ENCODE assay signal across 15 mouse cellular contexts in genomic region chr6:87258976-87259375, GRCm38 (mm10).
A peak's percentile ranks its signal among the peaks of the same experiment; 100 is the strongest.
DNase-seq lines count a peak whose midpoint lies in the region; ATAC-seq and TF ChIP-seq lines count a peak whose summit lies in the region.
"Had no signal": no experiment of that assay in that cellular context is flagged by ENCODE, and none has a peak within 500 bp of the region (broad histone marks: within the 10 kb centered on the region; RNA-seq: fewer than 3 reads in every experiment).

No protein-coding gene starts in this region.

- H3K27me3 ChIP-seq in forebrain, embryonic 15.5 days, result no peaks in the 10 kb centered on the region
- peaks cover 13% of the 10 kb centered on the region for H3K27me3 ChIP-seq in forebrain, embryonic 10.5 days (ENCODE audit: poor library complexity, severe bottlenecking)
- H3K27me3 ChIP-seq in lung, embryonic 16.5 days (ENCODE audit: control insufficient read depth, insufficient read depth, low read depth, low read length), result no peaks in the 10 kb centered on the region
- H3K27me3 ChIP-seq: hindbrain, embryonic 13.5 days; midbrain, embryonic 15.5 days had no signal

- 29% methylated on average over 5 of the region's 5 CpGs for WGBS in forebrain, embryonic 15.5 days
- 73% methylated on average over 5 of the region's 5 CpGs for WGBS in forebrain, embryonic 10.5 days
- 59% methylated on average over 5 of the region's 5 CpGs for WGBS in lung, embryonic 16.5 days

- no peaks in the 10 kb centered on the region for H3K36me3 ChIP-seq in forebrain, embryonic 15.5 days
- peaks cover 2% of the 10 kb centered on the region for H3K36me3 ChIP-seq in forebrain, embryonic 10.5 days (replicated peaks)
- H3K36me3 ChIP-seq in lung, embryonic 16.5 days (ENCODE audit: control insufficient read depth, insufficient read depth, low read length), result no peaks in the 10 kb centered on the region; the same call in 1 of the 2 replicates
- H3K36me3 ChIP-seq: hindbrain, embryonic 13.5 days; liver, embryonic 13.5 days; midbrain, embryonic 15.5 days had no signal

- H3K4me3 ChIP-seq in forebrain, embryonic 15.5 days, result no peak overlapping the region
- H3K4me3 ChIP-seq in forebrain, embryonic 10.5 days, result no peak overlapping the region
- no peak overlapping the region for H3K4me3 ChIP-seq in left cerebral cortex, adult 2 months
- H3K4me3 ChIP-seq in lung, embryonic 16.5 days (ENCODE audit: low read length), result no peak overlapping the region
- H3K4me3 ChIP-seq in gastrocnemius, adult 2 months, result no peak overlapping the region
- H3K4me3 ChIP-seq: hindbrain, embryonic 13.5 days; liver, embryonic 13.5 days; midbrain, embryonic 15.5 days had no signal

- H3K27ac ChIP-seq in forebrain, embryonic 15.5 days (replicated peaks), result peak overlapping the region; percentile 67; the same call in 1 of the 2 replicates
- H3K27ac ChIP-seq in forebrain, embryonic 10.5 days, result no peak overlapping the region
- peak overlapping the region; percentile 73 for H3K27ac ChIP-seq in left cerebral cortex, adult 2 months
- H3K27ac ChIP-seq in lung, embryonic 16.5 days (ENCODE audit: low read length), result peak overlapping the region; percentile 77; the same call in 1 of the 2 replicates
- no peak overlapping the region for H3K27ac ChIP-seq in gastrocnemius, adult 2 months
- H3K27ac ChIP-seq: hindbrain, embryonic 13.5 days; liver, embryonic 13.5 days; midbrain, embryonic 15.5 days had no signal

- intact Hi-C loops in left cerebral cortex, adult 2 months (cut with DNase I), result loop anchor here (5.0 kb wide), 2 partner anchors 63 to 92 kb away; no protein-coding TSS in a partner anchor
- intact Hi-C loops in left cerebral cortex, postnatal 10 days (cut with DNase I), result no loop called here
- intact Hi-C loops in gastrocnemius, adult 2 months (cut with DNase I), result no loop called here

- no peak overlapping the region for H3K4me2 ChIP-seq in forebrain, embryonic 15.5 days (replicated peaks)
- H3K4me2 ChIP-seq in lung, embryonic 16.5 days (ENCODE audit: low read depth, low read length), result no peak overlapping the region
- H3K4me2 ChIP-seq: hindbrain, embryonic 13.5 days; liver, embryonic 13.5 days; midbrain, embryonic 15.5 days had no signal

- DNase-seq in forebrain, embryonic 10.5 days (ENCODE audit: extremely low spot score, low spot score), result no peak
- DNase-seq in left cerebral cortex, adult 2 months (ENCODE audit: extremely low spot score in 1 of 2, low spot score in 2 of 2), result no peak
- DNase-seq in left cerebral cortex, postnatal 10 days (ENCODE audit: extremely low spot score in 1 of 2, low spot score in 2 of 2), result no peak
- DNase-seq in Muller cell, postnatal 12 days (ENCODE audit: inconsistent ontology term), result peak; percentile 86
- DNase-seq in embryo, embryonic 11 days, result no peak
- DNase-seq in gastrocnemius, adult 2 months, result no peak
- DNase-seq: adrenal gland, postnatal 14 days; cerebellum, adult 18-20 months; liver, embryonic 13.5 days; right cerebral cortex, postnatal 4 days had no signal

- H3K4me1 ChIP-seq in forebrain, embryonic 15.5 days, result peaks cover 20% of the 10 kb centered on the region
- H3K4me1 ChIP-seq in forebrain, embryonic 10.5 days, result peaks cover 36% of the 10 kb centered on the region
- H3K4me1 ChIP-seq in lung, embryonic 16.5 days (replicated peaks; ENCODE audit: control insufficient read depth, insufficient read depth, low read length), result peaks cover 16% of the 10 kb centered on the region
- H3K4me1 ChIP-seq: liver, embryonic 13.5 days; midbrain, embryonic 15.5 days had no signal

- no peak for TF ChIP-seq CTCF in left cerebral cortex, adult 2 months (IDR thresholded peaks at IDR 0.05)
- no peak for TF ChIP-seq CTCF in gastrocnemius, adult 2 months (IDR thresholded peaks at IDR 0.05)

- no peak overlapping the region for H3K9ac ChIP-seq in forebrain, embryonic 15.5 days (replicated peaks)
- no peak overlapping the region for H3K9ac ChIP-seq in lung, embryonic 16.5 days (ENCODE audit: low read length)
- H3K9ac ChIP-seq: hindbrain, embryonic 13.5 days; liver, embryonic 13.5 days; midbrain, embryonic 15.5 days had no signal

- H3K9me3 ChIP-seq in forebrain, embryonic 15.5 days, result no peaks in the 10 kb centered on the region
- H3K9me3 ChIP-seq in forebrain, embryonic 10.5 days, result no peaks in the 10 kb centered on the region
- H3K9me3 ChIP-seq in lung, embryonic 16.5 days (ENCODE audit: control insufficient read depth, low read length), result no peaks in the 10 kb centered on the region
- H3K9me3 ChIP-seq: hindbrain, embryonic 13.5 days; liver, embryonic 13.5 days; midbrain, embryonic 15.5 days had no signal

- 0 out of 2 replicates have a peak, but pooled peaks have one; percentile 19 for ATAC-seq in forebrain, embryonic 15.5 days (replicated peaks)
- ATAC-seq in lung, embryonic 16.5 days (ENCODE audit: low read depth), result no peak
- ATAC-seq: CD4-positive, CD25-positive, alpha-beta regulatory T cell, adult 4 months; midbrain, embryonic 15.5 days had no signal

Comparison
In these comparisons a context has a peak if more than half of its experiments do, and no peak if none do; other contexts are left out.
1. H3K27ac ChIP-seq: peak in forebrain, embryonic 15.5 days (single experiment), left cerebral cortex, adult 2 months (single experiment) and lung, embryonic 16.5 days (single experiment); none in forebrain, embryonic 10.5 days (single experiment) and gastrocnemius, adult 2 months (single experiment).